Mouse (Mus musculus) 3T3-L1 (cell line): Measurements from ENCODE around the gene Cmtm6.

ENCODE experiments used
- DNase-seq: peaks from one replicate; pipeline ENCODE4 v3.0.0-alpha.2; 2015; ENCODE audit warnings: low read depth, low spot score

The Cmtm6 gene

DNA sequence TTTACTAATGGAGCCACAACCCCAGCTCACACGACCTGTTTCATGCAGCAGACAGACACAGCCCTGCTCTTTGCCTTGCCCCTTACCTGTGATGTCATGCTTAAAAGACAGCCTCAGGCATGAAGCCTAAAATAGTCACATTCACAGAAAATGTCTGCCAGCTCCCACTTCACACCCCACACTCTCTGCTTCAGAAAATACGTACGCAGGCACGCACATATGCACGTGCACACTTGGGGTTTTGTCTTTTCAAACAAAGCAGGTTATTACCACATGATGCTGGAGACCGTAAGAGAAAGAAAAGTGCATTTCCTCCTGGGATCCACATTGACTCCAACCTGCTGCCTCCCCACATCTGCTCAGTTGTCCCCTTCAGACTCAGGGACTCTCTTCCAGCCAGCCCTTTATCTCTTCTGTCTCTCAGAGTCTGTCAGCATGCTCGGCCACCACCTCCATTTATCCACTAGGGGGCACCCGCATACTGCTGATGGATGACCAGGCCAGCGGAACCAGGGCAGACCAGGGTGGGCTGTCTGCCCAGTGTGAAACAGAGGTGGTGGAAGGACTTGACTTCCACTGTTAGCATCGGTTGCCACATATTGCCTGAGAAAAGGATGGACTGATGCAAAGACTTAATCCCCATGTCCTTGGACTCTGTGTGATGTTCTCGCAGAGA is 66.6 kb downstream of the Cmtm6 start:
- peak; percentile 83 for DNase-seq

DNA sequence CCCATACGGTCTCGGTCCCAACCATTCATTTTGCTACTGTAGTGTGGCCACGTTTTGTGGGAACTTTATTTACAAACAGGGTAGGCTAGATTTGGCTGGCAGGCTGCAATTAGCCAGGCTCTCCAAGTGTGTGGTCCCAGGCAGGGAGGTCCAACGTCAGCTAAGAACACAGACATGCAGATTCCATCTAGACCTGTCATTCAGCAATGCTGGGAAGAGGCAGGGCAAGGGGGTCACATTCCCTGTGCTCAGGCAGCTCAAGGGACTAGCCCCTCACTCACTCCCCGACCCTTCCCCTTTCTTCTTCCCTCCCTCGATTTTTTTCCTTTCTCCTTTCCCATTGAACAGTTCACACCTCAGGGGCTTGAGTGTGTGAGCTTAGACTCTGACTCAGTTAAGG is 67.9 kb downstream of the Cmtm6 start:
- no peak for DNase-seq
